Mouse (Mus musculus): ENCODE measurements around the gene Hjurp. TPM values are rescaled to one million over a fixed set of nuclear protein-coding genes. Genes with fewer than 3 reads are reported as not detected.

Gene Hjurp
- total RNA-seq, 2 experiments from 2014 or later: 36.0 to 37.2 TPM

GRCm38 (mm10) chr1:88282301-88282700 lies 4.9 kb upstream of the Hjurp start:
- DNase-seq (ENCODE audit: low spot score in 2 of 2): no peak

GRCm38 (mm10) chr1:88280006-88280690 lies 2.7 kb upstream of the Hjurp start:
- DNase-seq (ENCODE audit: low spot score in 2 of 2): no peak

GRCm38 (mm10) chr1:88279111-88280005 lies 1.9 kb upstream of the Hjurp start:
- DNase-seq (ENCODE audit: low spot score in 2 of 2): no peak

GRCm38 (mm10) chr1:88277818-88278511 lies 532 bp upstream of the Hjurp start:
- no peak for DNase-seq (ENCODE audit: low spot score in 2 of 2)

DNA sequence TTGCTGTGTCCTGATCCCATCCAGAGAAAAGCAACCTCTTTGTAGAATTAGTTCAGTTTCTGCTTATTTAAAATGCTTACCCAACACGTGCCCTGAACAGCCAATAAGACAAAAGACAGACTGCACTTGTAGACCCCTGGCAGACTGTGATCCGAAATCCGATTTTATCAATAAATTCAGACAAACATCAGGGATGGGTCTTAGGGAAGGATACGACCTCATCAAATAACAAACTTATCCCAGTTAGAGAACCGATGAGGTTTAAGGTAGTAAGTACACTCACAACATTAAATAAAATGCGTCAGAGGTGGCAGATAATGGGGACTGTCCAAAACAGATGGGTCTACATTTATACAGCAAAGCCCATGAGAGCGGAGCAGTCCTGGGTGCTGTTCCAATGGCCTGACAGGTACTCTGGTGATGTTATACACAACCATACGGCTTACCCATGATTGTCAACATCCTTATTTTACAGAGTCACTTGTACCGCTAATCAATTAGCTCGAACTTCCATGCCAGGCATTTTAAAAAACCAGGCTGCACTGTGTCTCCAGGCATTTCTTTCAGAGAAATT lies 822 bp downstream of the Hjurp start:
- no peak for DNase-seq (ENCODE audit: low spot score in 2 of 2)

- no peak for DNase-seq (ENCODE audit: low spot score in 2 of 2)
Measured at GRCm38 (mm10) chr1:88275698-88276523, 1.5 kb downstream of the Hjurp start.

- no peak for DNase-seq (ENCODE audit: low spot score in 2 of 2)
Measured at GRCm38 (mm10) chr1:88275078-88275680, 2.3 kb downstream of the Hjurp start.

DNA sequence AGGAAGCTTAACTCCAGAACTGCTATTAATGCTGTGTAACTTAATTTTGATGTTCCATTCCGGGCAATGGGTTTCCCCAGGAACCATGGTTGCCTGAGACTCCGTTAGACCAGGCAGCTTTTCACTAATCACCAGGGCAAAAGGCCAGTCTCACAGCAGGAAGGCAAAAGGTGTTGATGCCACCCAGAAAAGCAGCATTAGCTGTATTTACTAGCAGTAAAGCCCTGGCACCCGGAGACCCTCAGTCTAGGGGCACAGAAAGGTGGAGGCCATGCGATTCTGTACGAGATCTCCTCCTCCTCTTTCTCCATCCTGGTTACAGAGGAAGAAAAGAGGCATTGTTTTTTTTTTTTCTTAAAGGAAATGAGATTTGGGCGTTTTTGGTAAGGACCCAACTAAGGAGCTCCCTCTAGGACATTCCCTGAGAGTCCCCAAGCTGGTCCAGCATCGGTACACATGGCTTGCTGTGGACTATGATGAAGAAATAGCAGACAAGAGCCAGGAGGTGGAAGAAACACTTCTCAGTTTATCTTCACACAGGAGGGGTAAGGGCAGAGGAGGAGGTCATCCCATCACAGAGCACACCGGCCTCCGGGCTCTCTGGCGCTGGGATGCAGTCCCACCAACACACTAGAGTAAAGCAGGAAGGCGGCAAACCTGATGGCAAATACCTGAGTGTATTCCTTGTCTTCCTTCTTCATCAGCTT lies 2.9 kb downstream of the Hjurp start:
- DNase-seq (ENCODE audit: low spot score in 2 of 2): peak in 1 of 2 experiments; percentile 6

DNA sequence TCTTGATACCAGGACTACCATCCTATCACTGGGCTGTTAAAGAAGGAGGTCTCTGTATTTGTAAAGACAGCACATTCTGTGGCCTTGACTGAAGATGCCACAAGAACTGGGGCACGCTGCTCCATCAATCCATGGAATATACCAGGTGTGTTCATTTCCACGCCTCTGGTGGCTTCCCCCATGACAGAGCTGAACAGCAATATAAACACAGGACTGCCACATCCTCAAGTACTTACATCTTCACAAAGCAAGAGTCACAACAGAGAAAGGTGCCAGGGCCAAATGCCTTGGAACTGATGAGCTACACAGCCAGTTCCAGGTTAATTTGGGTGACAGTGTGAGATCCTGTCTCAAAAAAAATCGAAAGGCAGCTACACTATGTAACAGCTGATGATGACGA lies 3.6 kb downstream of the Hjurp start:
- DNase-seq (ENCODE audit: low spot score in 2 of 2): no peak

DNA sequence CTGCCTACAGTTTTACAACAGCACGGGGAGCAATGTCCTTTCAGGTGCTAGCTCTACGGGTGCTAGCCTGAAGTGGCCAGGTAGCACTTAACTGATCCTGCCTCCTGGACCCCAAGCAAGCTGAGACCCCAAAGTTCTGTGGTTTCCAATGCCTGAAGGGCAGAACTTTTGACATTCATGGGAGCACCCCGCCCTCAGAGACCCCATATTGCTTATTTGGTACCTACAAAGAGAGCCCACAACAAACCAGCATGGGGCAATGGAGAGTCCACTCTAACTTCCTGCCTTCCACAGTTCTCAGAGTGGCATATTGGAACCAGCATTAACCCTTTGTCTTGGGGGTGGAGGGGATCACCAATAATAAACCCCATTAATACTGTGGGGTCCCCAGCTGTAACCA lies 4.1 kb downstream of the Hjurp start:
- DNase-seq (ENCODE audit: low spot score in 2 of 2): peak in 1 of 2 experiments; percentile 2

- DNase-seq (ENCODE audit: low spot score in 2 of 2): no peak
Measured at GRCm38 (mm10) chr1:88272851-88273250, 4.6 kb downstream of the Hjurp start.

- no peak for DNase-seq (ENCODE audit: low spot score in 2 of 2)
Measured at GRCm38 (mm10) chr1:88269539-88270309, 7.7 kb downstream of the Hjurp start.

GRCm38 (mm10) chr1:88268070-88268469 lies 9.4 kb downstream of the Hjurp start:
- DNase-seq (ENCODE audit: low spot score in 2 of 2): no peak

GRCm38 (mm10) chr1:88267489-88267888 lies 9.9 kb downstream of the Hjurp start:
- no peak for DNase-seq (ENCODE audit: low spot score in 2 of 2)

DNA sequence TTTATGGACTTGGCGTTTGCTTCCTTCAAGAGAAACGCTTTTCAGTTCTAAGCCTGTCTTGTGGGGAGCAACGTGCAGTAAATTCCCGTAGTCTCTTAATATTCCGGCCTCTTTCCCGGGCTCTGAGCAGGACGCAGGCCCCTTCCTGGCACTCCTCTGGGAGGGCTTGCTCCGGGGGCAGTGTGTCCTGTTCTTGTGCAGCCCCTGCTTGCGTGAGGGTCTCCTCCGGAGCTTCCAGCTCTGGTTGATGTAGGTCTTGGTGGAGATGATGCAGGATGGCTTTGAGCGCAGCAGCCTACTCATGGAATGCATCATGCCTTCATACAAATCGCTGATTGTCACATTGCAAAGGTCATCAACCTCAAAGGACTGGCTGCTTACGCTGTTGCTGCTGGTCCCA lies 11.3 kb downstream of the Hjurp start:
- no peak for DNase-seq (ENCODE audit: low spot score in 2 of 2)

GRCm38 (mm10) chr1:88264869-88265240 lies 12.6 kb downstream of the Hjurp start:
- DNase-seq (ENCODE audit: low spot score in 2 of 2): no peak

DNA sequence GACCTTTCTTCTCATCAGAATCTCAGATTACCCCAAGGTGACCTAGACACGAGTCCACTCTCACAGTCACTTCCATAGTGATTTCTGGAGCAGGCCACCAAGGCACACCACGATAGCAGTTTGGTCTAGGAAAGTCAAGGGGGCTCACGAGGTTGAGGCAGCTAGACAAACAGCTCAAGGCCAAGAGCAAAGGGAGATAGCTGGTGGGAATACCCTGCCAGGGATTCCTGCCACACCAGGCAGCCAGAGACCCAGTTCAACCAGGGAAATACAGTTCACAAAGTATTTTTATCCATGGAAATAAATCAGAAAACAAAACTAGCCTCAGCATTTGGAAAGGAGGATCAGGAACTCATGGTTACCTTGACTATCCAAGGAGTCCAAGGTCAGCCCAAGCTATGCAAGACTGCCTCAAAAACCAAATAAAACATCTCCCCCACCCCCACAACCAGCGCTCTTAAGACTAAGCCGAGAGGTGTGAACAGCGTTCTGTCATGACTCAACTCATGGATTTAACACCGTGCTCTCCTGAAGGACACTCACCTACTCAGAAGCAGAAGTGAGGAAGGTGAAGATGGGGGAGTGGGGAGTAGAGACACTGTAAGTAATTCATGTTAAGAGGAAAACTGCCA lies 13.1 kb downstream of the Hjurp start:
- no peak for DNase-seq (ENCODE audit: low spot score in 2 of 2)

GRCm38 (mm10) chr1:88263778-88264177 lies 13.7 kb downstream of the Hjurp start:
- DNase-seq (ENCODE audit: low spot score in 2 of 2): no peak
